Mouse (Mus musculus) heart, postnatal 0 days (tissue): ENCODE measurements around the gene Dhx57.

ENCODE experiments used
- CTCF ChIP-seq: IDR thresholded peaks from 2 replicates; pipeline ENCODE4 v1.5.1; 2016; ENCODE audit warnings: antibody characterized with exemption, control low read depth, low read depth
- EP300 ChIP-seq: IDR thresholded peaks from 2 replicates; pipeline ENCODE4 v1.6.1; 2016; ENCODE audit warnings: antibody characterized with exemption, low read depth

DNA sequence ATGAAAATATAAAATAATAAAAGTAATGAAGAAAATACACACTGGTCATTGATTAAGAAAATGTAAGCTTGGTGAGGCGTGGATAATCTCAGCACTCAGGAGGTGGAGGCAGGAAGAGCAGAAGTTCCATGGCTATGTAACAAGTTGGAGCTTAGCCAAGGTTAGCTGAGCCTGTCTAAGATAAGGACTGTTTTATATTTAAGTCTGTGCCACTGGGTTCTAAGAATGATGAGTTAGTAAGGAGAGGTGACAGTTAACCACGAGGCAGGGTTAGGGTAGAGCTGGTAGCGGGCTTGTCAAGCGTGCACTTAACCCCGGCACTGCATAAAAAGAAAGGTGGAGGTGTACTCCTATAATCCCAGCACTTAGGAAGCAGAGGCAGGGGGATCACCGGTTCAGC, 32.0 kb upstream of the Dhx57 start:
- TF ChIP-seq CTCF (no peak), EP300 (no peak)
